Mouse (Mus musculus) lung, adult 18-20 months (tissue): ENCODE results near the gene Tmem231.
A peak's percentile ranks its signal among the peaks of the same experiment; 100 is the strongest.

Experiments used
- DNase-seq, 2 experiments: peaks; one replicate each; pipeline ENCODE4 v3.0.0; 2022; ENCODE audit warnings: mixed read lengths in 2 of 2

The Tmem231 gene

DNA sequence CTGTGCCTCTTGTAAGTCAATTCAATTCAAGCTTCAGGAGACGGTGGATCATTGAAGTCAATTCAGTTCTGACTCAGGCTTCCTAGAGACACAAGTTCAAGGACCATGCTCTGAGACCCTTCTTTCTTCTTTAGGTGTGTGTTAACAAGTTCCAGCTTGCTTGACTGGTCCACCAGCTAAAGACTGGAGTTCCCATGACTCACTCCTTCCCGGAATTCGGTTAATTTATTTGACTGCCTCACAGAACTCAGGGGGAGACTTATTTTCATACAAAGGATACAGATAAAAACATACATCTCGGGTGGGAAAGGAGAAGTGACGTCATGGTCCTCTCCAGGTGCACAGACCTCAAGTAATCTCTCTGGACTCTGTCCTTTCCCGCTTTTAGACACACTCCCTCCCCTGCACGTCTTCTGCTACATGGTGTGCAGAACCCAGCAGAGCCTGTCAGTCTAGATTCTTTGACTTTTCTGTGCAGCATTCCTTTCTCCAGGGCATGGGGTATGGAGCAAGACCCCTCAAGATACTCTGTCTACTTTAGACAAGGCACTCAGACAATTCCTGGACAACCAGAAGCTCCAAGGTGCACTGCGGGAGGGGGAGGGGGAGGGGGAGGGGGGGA is 28.1 kb downstream of the Tmem231 start:
- no peak for DNase-seq

DNA sequence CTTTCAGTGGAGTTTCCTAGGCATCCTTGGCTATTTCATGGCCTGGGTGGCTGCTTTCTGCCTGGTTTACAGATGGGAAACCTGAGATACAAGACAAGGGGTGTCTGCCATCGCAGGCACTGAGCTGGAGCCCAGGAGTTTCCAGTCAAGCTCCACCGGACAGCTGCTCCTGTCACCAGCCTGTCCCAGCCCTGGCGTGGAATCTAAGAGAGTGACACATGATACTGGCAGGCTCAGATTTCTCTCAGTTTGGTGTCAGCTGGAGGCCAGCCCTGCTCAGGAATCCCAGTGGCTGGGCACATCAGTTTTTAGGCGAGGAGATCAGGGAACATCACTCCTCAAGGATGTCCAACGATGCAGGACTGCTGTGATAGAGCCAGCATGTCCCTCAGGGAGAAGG is 31.6 kb downstream of the Tmem231 start:
- DNase-seq, result no peak

DNA sequence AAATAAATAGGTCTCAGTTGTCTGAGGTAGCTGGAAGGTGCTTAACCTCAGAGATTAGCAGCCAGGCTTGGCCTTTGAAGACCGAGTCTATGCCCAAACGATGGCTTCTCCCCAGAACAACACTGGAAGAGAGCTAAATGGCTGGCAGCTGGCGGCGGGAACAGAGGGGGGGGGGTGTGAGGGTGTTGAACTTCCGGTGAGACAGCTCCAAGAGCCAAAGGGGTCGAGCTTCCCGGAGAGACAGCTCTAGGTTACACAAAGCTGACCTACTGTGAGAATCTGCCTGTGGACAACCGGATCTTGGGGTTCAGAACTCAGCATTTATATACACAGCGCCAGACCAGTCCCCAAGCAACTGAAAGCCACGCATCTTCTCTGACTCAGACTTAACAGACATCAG is 35.1 kb downstream of the Tmem231 start:
- no peak for DNase-seq

DNA sequence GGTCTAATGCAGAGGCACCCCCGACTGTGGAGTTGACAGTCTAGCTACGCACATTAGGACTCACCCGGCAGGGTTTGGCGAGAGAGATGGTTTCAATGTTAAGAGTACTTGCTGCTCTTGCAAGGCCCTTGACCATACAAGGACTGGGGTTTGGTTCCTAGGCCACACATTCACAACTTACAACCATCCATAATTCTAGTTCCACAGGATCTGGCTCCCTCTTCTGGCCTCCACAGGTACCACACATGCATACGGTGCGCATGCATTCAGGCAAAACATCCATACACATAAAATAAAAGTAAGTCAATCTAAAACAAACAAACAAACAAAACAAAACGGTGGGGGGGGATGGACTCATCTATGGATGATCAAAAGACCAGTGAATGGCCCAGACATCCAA is 38.7 kb downstream of the Tmem231 start:
- no peak for DNase-seq

DNA sequence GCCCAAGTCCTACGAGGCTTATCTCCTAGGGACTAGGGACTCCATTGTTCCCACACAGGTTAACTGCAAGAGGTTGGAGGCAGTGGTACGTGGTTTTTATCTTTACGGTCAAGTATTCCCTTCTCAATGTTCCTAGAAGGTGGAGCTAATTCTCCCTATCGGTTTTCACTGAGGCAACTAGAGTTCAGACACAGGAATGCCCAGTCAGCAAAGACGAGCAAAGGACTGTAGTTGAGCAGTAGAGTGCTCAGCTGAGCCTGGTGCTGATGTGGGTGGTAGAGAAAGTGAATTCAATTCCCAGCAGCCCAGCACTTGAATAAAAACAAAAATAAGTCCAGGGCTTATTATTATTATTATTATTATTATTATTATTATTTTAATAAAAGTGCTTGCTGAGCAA is 41.1 kb downstream of the Tmem231 start:
- DNase-seq, result no peak

DNA sequence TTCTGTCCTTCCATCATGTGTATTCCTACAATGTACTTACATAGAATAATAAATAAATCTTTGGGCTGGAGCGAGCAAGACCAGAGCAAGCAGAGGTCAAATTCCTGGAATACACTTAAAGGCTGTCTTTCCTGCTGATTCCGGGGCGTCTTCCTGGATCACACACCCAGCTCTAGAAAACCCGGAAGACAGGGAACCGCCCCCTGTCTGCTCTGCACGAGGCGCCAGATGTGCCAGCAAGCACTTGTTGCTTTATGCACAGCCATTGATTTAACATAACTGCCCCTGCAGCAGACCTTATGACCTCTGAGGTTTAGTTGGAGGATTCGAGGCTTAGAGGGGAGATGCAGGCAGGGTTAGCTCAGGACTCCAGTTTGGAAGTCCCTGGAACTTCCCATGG is 41.7 kb downstream of the Tmem231 start:
- no peak for DNase-seq

DNA sequence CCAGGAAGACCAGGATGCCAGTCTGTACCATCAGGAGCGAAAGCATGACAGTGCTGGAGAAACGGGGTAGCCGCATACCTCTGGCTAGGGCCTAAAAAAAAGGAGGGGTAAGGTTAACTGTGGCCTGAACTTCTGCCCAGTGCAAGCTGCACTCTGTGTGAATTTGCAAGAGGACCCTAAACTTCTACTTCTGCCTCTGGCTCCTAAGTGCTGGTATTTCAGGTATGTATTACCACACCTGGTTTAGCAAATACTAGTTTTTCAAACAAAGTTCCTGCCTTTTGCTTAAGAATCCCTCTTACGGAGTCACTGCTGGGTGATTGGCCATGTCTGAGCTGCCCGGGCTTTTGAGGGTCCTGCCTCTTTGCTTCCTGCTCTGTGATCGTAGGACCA is 42.8 kb downstream of the Tmem231 start:
- no peak for DNase-seq

DNA sequence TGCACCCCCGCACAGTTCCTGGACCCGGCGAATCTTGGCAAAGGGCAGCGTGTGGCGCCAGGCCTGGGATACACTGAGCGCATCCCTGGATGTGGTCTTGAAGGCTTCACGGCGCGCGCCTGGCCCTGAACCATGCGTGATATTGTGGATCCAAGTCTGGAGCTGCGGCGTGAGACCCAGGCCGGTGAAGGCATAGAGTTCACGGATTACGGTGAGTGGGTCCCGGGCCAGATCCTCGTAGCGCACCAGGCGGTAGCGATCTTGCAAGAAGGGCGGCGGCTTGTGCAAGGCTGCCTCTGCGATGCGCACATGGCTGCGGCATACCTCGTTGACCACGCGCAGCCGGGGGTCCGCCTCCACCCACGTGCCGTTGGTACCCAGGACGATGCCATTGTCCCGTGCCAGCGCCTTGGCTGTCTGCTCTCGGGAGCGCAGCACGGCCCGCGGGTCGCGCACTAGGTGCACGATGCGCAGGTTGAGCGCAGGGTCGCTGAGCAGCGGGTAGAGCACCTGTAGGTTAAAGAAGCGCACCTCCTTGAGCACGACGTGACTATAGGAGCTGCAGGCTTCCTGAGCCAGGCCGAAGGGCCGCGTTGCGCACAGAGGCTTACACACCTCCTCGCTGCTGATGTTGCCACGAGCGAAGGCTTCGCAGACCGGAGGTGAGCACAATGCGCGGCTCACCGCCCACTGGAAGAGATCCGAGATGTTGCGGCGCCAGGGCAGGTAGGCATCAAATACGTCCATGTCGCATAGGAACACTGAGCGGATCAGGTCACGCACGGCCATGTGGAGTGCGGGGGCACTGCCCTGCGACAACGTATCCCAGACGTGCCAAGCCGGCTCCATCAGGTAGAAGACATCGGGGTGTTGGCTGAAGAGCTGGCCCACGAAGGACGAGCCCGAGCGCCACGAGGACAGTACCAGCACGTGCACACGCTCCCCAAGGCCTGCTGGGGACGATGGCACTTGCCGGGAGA is 43.5 kb downstream of the Tmem231 start:
- DNase-seq, result no peak

DNA sequence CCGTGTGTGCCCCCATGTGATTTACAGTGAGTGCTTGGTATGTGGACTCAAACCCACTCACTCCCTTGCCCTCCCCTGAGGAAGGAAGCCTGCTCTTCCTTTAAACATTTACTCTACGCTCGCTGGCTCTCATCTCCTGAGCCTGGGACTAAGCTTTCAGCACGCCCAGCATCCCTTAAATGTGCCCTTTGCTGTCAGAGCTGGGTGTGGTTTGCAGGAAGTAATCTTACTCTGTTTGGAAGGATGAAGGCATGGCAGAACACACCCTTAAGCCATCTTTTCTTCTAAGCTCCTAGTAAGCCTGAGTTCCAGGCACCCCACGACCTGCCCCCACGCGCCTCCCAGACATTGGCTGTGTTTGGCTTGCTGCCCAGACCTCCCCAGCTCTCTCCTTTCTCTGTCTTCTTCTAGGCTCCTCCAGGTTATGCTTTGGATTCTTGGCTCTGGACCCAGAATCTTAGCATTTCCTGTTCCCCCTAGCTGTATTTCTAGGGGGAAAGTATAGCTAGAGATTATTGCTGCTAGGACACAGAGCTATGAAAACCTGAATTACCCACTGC is 45.5 kb downstream of the Tmem231 start:
- DNase-seq, result no peak

DNA sequence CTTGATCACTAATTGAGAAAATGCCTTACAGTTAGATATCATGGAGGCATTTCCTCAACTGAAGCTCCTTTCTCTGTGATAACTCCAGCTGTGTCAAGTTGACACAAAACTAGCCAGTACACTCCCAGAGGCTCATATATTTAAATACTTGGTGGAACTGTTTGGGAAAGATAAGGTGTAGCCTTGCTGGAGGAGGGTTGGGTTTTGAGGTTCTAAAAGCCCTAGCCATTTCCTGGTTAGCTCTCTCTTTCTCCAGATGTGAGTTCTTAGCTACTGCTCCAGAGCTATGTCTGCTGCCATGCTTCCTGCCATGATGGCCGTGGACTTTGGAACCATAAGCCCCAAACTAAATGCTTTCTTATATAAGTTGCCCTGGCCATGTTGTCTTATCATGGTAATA is 46.2 kb downstream of the Tmem231 start:
- no peak for DNase-seq

DNA sequence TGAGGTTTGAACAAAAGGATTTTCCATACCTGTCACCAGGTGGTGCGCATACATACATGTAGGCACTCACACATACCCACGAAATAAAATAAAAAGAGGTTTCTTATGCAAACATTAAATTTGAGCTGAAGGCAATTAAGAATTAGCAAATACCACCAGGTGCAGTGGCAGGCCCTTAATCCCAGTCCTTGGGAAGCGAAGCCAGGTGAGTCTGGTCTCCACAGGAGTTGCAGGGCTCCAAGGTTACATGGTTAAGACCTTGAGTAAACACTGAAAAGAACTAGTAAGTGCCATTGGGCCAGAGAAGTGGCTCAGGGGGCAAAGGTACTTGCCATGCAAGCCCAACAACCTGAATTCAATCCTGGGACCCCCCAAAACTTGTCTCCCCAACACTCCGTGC is 50.1 kb downstream of the Tmem231 start:
- DNase-seq, result peak; percentile 22 to 53

DNA sequence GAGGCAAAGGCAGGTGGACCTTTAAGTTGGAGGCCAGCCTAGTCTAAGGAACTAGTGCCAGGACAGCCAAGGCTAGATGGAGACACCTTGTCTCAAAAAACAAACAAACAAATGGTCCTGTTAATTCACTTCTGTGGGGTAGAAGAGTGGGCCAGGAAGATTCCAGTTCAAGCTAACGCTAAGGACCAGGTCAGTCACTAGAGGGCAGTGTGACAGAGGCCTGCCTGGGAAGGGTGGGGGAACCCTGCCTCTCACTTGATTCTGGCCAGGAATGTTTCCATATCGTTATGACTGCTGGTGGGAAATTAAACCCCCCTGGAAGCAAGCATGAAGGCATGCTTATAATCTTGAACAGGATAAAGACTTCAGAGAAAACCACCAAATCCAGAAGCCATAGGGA is 52.1 kb downstream of the Tmem231 start:
- peak; percentile 32 to 52 for DNase-seq

DNA sequence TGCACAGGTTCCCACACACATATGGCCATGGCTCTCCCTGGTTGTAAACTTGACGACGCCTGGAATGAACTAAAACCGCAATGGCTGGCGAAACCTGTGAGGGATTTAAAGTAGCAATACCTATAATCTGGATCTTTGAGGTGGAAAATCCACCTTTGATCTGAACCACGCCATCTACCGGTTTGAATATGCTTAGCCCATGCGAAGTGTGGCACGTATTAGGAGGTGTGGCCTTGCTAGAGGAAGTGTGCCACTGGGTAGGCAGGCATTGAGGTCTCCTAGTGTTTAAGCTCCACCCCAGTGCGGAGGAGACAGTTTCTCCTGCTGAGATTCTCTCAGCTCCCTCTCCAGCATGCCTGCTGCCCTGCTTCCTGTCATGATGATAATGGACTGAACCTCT is 56.0 kb downstream of the Tmem231 start:
- no peak for DNase-seq

DNA sequence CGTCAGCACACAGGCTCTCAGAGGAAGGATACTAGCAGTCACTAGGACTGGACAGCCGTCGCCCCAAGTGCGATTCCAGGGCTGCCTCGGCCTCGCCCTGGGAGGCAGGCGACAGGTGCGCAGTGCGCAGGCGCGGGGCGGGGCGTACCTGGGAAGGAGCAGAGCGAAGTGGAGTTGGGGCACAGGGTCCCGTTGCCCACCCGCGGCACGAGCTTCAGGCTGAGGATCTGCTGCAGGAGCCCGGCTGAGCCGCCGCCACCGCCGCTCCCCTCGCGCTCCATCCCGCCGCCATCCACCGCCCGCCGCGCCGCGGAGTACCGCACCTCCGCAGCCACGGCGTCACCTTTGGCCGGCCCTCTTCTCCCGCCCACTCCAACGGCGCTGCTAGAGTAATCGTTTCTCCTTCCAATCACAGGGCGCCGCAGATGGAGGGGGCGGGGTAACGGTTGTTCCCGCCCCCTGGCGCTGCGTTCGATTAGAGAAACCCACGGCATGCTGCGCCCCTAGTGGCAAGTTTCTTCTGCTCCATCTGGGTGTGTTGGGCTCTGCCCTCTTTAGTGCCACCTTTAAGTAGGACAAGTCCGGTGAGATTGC is 57.2 kb downstream of the Tmem231 start, which contains the start of gene Tmem170:
Gene Tmem170 (minus strand): TSS at position 396 of the 594 bp plus-strand sequence.
- DNase-seq, result peak; percentile 97 to 98

DNA sequence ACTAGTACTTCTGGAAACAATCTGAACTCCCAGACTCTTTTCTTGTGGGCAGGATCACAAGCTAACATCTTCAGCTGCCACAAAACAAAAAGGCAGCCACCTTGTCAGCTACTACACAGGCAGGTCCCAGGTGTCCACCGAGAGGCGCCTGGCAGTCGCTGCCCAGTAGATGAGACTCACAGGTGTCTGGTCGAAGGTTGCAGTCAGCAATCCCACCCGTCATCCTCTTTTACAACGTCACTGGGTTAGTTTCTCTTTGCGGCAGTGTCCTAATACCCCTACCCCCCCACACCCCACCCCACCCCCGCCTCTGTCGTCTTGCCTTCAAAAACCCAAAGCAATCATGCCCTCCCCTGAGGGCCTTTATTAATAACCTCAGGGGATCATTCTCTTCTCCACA is 57.9 kb downstream of the Tmem231 start:
- peak in 1 of 2 experiments; percentile 32 for DNase-seq

DNA sequence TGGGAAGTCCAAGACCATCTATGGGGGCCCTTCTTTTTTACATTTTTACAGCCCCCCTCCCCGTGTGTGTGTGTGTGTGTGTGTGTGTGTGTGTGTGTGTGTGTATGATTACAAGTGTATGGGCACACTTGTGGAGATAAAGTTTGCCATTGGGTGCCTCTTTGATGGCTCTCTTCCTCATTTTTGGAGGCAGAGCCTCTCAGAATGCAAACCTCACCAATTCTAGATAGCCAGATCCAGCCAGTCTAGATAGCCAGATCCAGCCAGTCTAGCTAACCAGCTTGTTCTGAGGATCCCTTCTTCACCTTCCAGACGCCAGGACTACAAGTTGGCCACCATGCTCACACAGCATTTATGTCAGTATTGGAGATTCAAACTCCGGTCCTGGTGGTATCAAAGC is 62.4 kb downstream of the Tmem231 start:
- no peak for DNase-seq

DNA sequence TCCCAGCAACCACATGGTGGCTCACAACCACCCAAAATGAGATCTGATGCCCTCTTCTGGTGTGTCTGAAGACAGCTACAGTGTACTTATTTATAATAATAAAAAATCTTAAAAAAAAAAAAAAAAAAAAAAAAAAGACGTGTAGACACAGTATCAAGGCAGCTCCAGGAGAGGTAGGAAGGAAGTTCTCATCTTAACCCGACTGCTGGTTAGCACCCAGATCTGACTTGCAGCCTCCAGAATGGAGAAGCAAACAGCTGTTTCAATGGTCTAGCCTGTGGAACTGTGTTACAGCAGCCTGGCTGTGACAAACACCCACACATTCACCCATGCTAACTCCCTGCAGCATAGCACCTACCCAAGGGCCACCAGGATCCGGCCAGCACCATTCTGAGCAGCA is 63.3 kb downstream of the Tmem231 start:
- DNase-seq, result no peak

DNA sequence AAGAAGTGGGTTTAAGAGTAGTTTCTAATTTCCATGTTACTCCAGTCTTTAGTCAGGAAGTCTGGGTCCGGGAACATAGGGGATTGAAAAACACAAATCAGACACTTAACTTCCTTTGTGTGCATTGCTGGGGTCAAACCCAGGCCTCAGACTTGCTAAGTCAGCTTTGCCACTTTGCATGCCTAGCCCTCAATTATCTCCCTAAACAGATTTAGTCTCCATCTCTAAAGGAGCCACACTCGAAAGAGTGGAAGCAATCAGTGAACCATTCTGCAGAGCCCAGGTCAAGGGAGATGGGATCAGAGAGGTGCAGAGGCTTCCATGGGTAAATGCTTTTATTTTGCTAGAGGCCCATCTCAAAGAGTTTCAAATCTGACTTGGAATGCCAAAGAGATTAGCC is 65.0 kb downstream of the Tmem231 start:
- DNase-seq, result no peak

DNA sequence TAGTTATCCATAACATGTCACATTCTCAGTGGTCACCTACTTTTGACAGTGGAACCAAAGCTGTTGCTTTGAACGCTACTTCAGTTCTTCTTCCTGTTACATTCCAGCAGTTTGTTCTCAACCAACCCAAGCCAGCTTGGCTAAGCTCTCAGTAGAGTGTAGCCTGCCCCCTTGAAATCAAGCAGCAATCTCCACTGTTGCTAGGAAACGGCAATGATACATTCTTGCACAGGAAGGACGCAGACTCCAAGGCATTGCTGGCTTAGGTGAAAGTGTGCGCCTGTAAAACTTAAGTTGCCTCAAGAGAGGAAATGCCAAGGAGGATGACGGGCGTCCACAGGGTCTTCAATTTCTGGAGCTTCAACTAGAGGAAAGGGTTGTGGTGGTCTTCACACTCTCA is 67.8 kb downstream of the Tmem231 start:
- peak; percentile 59 to 72 for DNase-seq

DNA sequence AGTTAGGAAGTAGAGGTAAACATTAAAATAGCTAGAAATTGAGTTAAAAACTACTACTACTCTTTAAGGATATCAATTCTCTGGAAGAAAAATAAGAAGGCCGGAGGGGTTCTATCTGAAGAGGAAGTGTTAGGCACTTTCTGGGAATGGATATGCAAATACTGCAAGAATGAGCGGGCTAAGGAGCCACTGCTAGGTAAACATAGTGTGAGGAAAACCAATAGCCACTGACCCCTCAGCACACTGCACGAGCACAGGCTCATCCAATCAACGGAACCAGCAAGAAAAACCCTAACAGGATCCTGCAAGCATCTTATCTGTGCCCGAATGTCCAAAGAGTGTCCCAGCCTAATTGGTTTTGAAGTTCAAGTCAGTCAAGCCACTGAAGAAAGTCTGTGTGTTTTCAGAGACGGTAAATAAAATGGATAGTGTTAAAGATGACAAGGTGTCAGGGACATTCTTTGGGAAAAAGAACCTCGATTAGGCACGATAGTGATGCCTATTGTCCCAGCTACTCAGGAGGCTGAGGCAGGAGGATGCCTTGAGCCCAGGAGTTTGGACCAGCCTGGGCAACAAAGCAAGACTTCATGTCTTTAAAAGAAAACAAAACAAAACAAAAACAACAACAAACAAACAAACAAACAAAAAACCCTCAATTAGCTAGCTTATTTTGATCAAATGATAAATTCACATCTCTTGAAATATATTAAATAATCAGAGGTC is 68.4 kb downstream of the Tmem231 start:
- DNase-seq, result no peak

DNA sequence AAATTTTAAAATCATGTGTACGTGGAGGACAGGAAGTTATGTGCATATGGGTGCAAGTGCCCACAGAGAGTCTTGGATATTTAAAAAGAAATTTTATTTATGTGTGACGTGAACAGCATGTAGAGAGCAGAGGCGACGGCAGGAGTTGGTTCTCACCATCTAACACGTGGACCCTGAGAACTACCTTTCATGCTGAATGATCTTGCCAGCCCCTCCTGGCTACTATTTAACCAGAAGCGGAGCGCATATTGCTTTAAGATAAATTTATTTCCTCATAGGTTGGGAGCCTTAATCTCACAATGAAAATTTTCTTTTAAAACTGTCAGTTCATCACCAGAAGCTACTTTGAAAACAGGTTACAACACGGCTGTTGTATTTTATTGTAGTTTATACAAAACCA is 69.0 kb downstream of the Tmem231 start:
- DNase-seq, result no peak

DNA sequence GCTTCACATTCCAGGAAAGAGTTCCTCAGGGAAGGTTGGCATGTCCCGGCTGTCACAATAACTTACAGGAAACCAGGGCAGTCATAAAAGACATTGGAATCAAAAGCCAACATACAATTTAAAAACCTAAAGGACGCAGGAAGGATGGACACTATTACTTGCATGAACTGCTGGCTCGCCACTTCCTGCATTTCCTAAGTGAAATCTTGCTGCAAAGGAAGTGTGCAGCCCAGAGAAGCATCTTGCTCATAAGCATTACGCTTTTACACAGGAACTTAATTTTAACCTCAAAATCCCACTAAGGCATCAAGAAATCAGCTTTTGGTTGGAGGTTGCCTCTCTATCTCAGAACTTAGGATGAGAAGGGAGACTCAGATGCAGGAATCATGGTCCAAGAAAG is 70.4 kb downstream of the Tmem231 start:
- no peak for DNase-seq
